Mouse (Mus musculus) ES-Bruce4 (cell line): ENCODE results near the gene Vps37d.

Experiments used
- CTCF ChIP-seq: IDR thresholded peaks from one replicate; pipeline ENCODE4 v1.8.1; 2011; ENCODE audit warnings: low read depth, low read length
- EP300 ChIP-seq: IDR thresholded peaks from 2 replicates; pipeline ENCODE4 v1.6.1; 2011; ENCODE audit warnings: low read depth, low read length; ENCODE audit not compliant: insufficient read depth
- POLR2A ChIP-seq: IDR thresholded peaks from one replicate; pipeline ENCODE4 v1.8.1; 2011; ENCODE audit warnings: low read length; ENCODE audit not compliant: insufficient read depth

DNA sequence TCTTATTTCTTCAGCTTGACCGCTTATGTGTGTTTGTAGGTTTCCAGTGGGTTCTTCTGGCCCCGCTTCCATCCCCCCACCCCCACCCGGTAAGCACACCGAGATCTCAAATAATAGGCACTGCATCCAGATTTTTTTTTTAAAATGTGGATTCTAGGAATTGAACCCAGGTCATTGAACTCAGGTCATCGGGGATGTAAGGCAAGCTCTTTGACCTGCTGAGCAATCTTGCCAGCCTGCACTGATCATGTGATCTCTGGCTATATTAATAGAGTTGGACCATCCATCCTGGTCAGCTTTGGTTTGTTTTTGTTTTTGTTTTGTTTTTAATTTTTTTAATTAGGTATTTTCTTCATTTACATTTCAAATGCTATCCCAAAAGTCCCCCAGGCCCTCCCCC lies 45.5 kb downstream of the Vps37d start:
- no peak for TF ChIP-seq POLR2A
- no peak for TF ChIP-seq CTCF
- TF ChIP-seq EP300: no peak
